ENCODE assay signal across 11 mouse cellular contexts in genomic region chr4:126782996-126783395, GRCm38 (mm10). TPM values are rescaled to one million over a fixed set of nuclear protein-coding genes. Genes with fewer than 3 reads are reported as not detected.
DNase-seq lines count a peak whose midpoint lies in the region; ATAC-seq and TF ChIP-seq lines count a peak whose summit lies in the region.
"Had no signal": no experiment of that assay in that cellular context is flagged by ENCODE, and none has a peak within 500 bp of the region (broad histone marks: within the 10 kb centered on the region; RNA-seq: fewer than 3 reads in every experiment).

No protein-coding gene starts in this region.

- 47% methylated on average over 8 of the region's 8 CpGs for WGBS in forebrain, embryonic 14.5 days
- 79% methylated on average over 8 of the region's 8 CpGs for WGBS in forebrain, embryonic 11.5 days
- WGBS in limb, embryonic 14.5 days: 40% methylated on average over 8 of the region's 8 CpGs
- WGBS in kidney, embryonic 15.5 days: 75% methylated on average over 8 of the region's 8 CpGs
- WGBS in midbrain, embryonic 10.5 days: 89% methylated on average over 8 of the region's 8 CpGs
- WGBS in kidney, embryonic 16.5 days: 73% methylated on average over 8 of the region's 8 CpGs

- H3K27me3 ChIP-seq in forebrain, embryonic 14.5 days (replicated peaks; ENCODE audit: control insufficient read depth, insufficient read depth, low read length): no peaks in the 10 kb centered on the region
- no peaks in the 10 kb centered on the region for H3K27me3 ChIP-seq in forebrain, embryonic 11.5 days (ENCODE audit: control insufficient read depth, insufficient read depth, low read length)
- no peaks in the 10 kb centered on the region for H3K27me3 ChIP-seq in limb, embryonic 14.5 days (ENCODE audit: control insufficient read depth, insufficient read depth, low read length)
- no peaks in the 10 kb centered on the region for H3K27me3 ChIP-seq in kidney, embryonic 15.5 days
- no peaks in the 10 kb centered on the region for H3K27me3 ChIP-seq in midbrain, embryonic 10.5 days (ENCODE audit: low read depth, poor library complexity, severe bottlenecking)
- H3K27me3 ChIP-seq in kidney, embryonic 16.5 days (ENCODE audit: insufficient read depth, low read length): no peaks in the 10 kb centered on the region
- H3K27me3 ChIP-seq: heart, embryonic 15.5 days had no signal

- H3K9me3 ChIP-seq in forebrain, embryonic 14.5 days (replicated peaks; ENCODE audit: control insufficient read depth, low read length): no peaks in the 10 kb centered on the region
- no peaks in the 10 kb centered on the region for H3K9me3 ChIP-seq in forebrain, embryonic 11.5 days (ENCODE audit: control insufficient read depth, low read length)
- H3K9me3 ChIP-seq in limb, embryonic 14.5 days (ENCODE audit: control insufficient read depth, low read length): no peaks in the 10 kb centered on the region
- H3K9me3 ChIP-seq in kidney, embryonic 15.5 days (replicated peaks): no peaks in the 10 kb centered on the region
- H3K9me3 ChIP-seq in midbrain, embryonic 10.5 days (replicated peaks): no peaks in the 10 kb centered on the region
- H3K9me3 ChIP-seq in kidney, embryonic 16.5 days (ENCODE audit: low read length): no peaks in the 10 kb centered on the region
- H3K9me3 ChIP-seq: heart, embryonic 15.5 days had no signal

- H3K27ac ChIP-seq in forebrain, embryonic 14.5 days (ENCODE audit: low read depth, low read length): peak overlapping the region; percentile 1; the same call in 1 of the 2 replicates
- no peak overlapping the region for H3K27ac ChIP-seq in forebrain, embryonic 11.5 days (ENCODE audit: low read depth, low read length)
- peak overlapping the region; percentile 70 for H3K27ac ChIP-seq in limb, embryonic 14.5 days (replicated peaks; ENCODE audit: low read depth, low read length)
- H3K27ac ChIP-seq in kidney, embryonic 15.5 days: no peak overlapping the region
- H3K27ac ChIP-seq in midbrain, embryonic 10.5 days (replicated peaks): no peak overlapping the region
- H3K27ac ChIP-seq in kidney, embryonic 16.5 days (ENCODE audit: low read length): no peak overlapping the region
- H3K27ac ChIP-seq: heart, embryonic 15.5 days; stomach, postnatal 0 days had no signal

- H3K9ac ChIP-seq in forebrain, embryonic 14.5 days (ENCODE audit: low read length): no peak overlapping the region
- H3K9ac ChIP-seq in forebrain, embryonic 11.5 days (ENCODE audit: low read length): no peak overlapping the region
- no peak overlapping the region for H3K9ac ChIP-seq in limb, embryonic 14.5 days (ENCODE audit: low read depth, low read length, severe bottlenecking)
- H3K9ac ChIP-seq in kidney, embryonic 15.5 days: no peak overlapping the region
- no peak overlapping the region for H3K9ac ChIP-seq in kidney, embryonic 16.5 days (replicated peaks; ENCODE audit: low read length)
- H3K9ac ChIP-seq: heart, embryonic 15.5 days had no signal

- peaks cover 41% of the 10 kb centered on the region for H3K4me1 ChIP-seq in forebrain, embryonic 14.5 days (ENCODE audit: control insufficient read depth, insufficient read depth, low read length)
- peaks cover 34% of the 10 kb centered on the region; the same call in 1 of the 2 replicates for H3K4me1 ChIP-seq in forebrain, embryonic 11.5 days (replicated peaks; ENCODE audit: control insufficient read depth, insufficient read depth, low read length)
- peaks cover 38% of the 10 kb centered on the region for H3K4me1 ChIP-seq in limb, embryonic 14.5 days (ENCODE audit: control insufficient read depth, insufficient read depth, low read length)
- H3K4me1 ChIP-seq in kidney, embryonic 15.5 days: peaks cover 10% of the 10 kb centered on the region; the same call in 1 of the 2 replicates
- peaks cover 35% of the 10 kb centered on the region for H3K4me1 ChIP-seq in midbrain, embryonic 10.5 days
- no peaks in the 10 kb centered on the region for H3K4me1 ChIP-seq in kidney, embryonic 16.5 days (ENCODE audit: insufficient read depth, low read length)

- no peak overlapping the region for H3K4me2 ChIP-seq in forebrain, embryonic 14.5 days (ENCODE audit: low read length)
- no peak overlapping the region for H3K4me2 ChIP-seq in forebrain, embryonic 11.5 days (ENCODE audit: low read depth, low read length, severe bottlenecking)
- H3K4me2 ChIP-seq in limb, embryonic 14.5 days (replicated peaks; ENCODE audit: low read depth, low read length, severe bottlenecking): no peak overlapping the region
- H3K4me2 ChIP-seq in kidney, embryonic 15.5 days: no peak overlapping the region
- no peak overlapping the region for H3K4me2 ChIP-seq in kidney, embryonic 16.5 days (replicated peaks; ENCODE audit: low read depth, low read length)
- H3K4me2 ChIP-seq: heart, embryonic 15.5 days had no signal

- ATAC-seq in forebrain, embryonic 14.5 days: no peak
- ATAC-seq in forebrain, embryonic 11.5 days (replicated peaks; ENCODE audit: low FRiP score): no peak
- ATAC-seq in limb, embryonic 14.5 days (ENCODE audit: low FRiP score, low read depth): no peak
- ATAC-seq in kidney, embryonic 15.5 days (replicated peaks; ENCODE audit: low FRiP score): no peak
- no peak for ATAC-seq in kidney, embryonic 16.5 days (ENCODE audit: low FRiP score, low TSS enrichment)

- peak; percentile 55 for DNase-seq in forebrain, embryonic 14.5 days (ENCODE audit: low spot score)
- no peak for DNase-seq in forebrain, embryonic 11.5 days (ENCODE audit: low spot score)
- peak; percentile 43 to 50 for DNase-seq in cerebellum, adult 18-20 months
- DNase-seq in frontal cortex, postnatal 36 days (ENCODE audit: low spot score in 2 of 2): peak; percentile 34 to 58
- DNase-seq in limb, embryonic 14.5 days (ENCODE audit: low spot score): no peak
- DNase-seq in midbrain, embryonic 10.5 days (ENCODE audit: low spot score): no peak
- DNase-seq: B cell, adult 2 months had no signal

- H3K36me3 ChIP-seq in forebrain, embryonic 14.5 days (ENCODE audit: control insufficient read depth, insufficient read depth, low read length): no peaks in the 10 kb centered on the region
- no peaks in the 10 kb centered on the region for H3K36me3 ChIP-seq in forebrain, embryonic 11.5 days (ENCODE audit: control insufficient read depth, insufficient read depth, low read length)
- H3K36me3 ChIP-seq in limb, embryonic 14.5 days (ENCODE audit: control insufficient read depth, insufficient read depth, low read length): no peaks in the 10 kb centered on the region; the same call in 1 of the 2 replicates
- peaks cover 4% of the 10 kb centered on the region; the same call in 1 of the 2 replicates for H3K36me3 ChIP-seq in kidney, embryonic 15.5 days
- peaks cover 4% of the 10 kb centered on the region; the same call in 1 of the 2 replicates for H3K36me3 ChIP-seq in midbrain, embryonic 10.5 days
- no peaks in the 10 kb centered on the region for H3K36me3 ChIP-seq in kidney, embryonic 16.5 days (ENCODE audit: insufficient read depth, low read length)
- H3K36me3 ChIP-seq: heart, embryonic 15.5 days had no signal

- TF ChIP-seq POLR2A in limb, embryonic 14.5 days (IDR thresholded peaks at IDR 0.05; ENCODE audit: borderline replicate concordance, extremely low read depth, insufficient read depth, insufficient read length): no peak

- H3K4me3 ChIP-seq in forebrain, embryonic 14.5 days (ENCODE audit: low read depth, low read length): no peak overlapping the region
- H3K4me3 ChIP-seq in forebrain, embryonic 11.5 days (ENCODE audit: low read depth, low read length): no peak overlapping the region
- H3K4me3 ChIP-seq in limb, embryonic 14.5 days (replicated peaks; ENCODE audit: low read length): no peak overlapping the region
- H3K4me3 ChIP-seq in kidney, embryonic 15.5 days (replicated peaks): no peak overlapping the region
- H3K4me3 ChIP-seq in midbrain, embryonic 10.5 days: no peak overlapping the region
- H3K4me3 ChIP-seq in kidney, embryonic 16.5 days (ENCODE audit: low read length): no peak overlapping the region
- H3K4me3 ChIP-seq: heart, embryonic 15.5 days had no signal

RNA-seq across cellular contexts. Expression of gene AU040320, which starts 29.7 kb away (rescaled TPM):
- polyA plus RNA-seq in forebrain, embryonic 14.5 days (2014; fragmentation: Nextera tagmentation; extraction: Ambion mirVana): 28.2 and 35.4 TPM in 2 replicates
- 30.1 and 31.5 TPM in 2 replicates for polyA plus RNA-seq in forebrain, embryonic 11.5 days (2014; fragmentation: Nextera tagmentation; extraction: Ambion mirVana)
- polyA plus RNA-seq in limb, embryonic 14.5 days (2012; rRNA removed): 27.7 and 31.8 TPM in 2 replicates
- 21.1 and 22.9 TPM in 2 replicates for polyA plus RNA-seq in limb, embryonic 14.5 days (2014; fragmentation: Nextera tagmentation; extraction: Ambion mirVana)
- 24.5 and 27.8 TPM in 2 replicates for polyA plus RNA-seq in kidney, embryonic 15.5 days (2015; fragmentation: Nextera tagmentation; extraction: Ambion mirVana)
- 24.4 and 27.8 TPM in 2 replicates for polyA plus RNA-seq in midbrain, embryonic 10.5 days (2016; fragmentation: Nextera tagmentation; extraction: Ambion mirVana)
- 25.4 and 25.6 TPM in 2 replicates for polyA plus RNA-seq in kidney, embryonic 16.5 days (2015; fragmentation: Nextera tagmentation; extraction: Ambion mirVana)

RNA-seq across cellular contexts. Expression of gene Ncdn, which starts 29.8 kb away (rescaled TPM):
- 47.8 and 79.3 TPM in 2 replicates for polyA plus RNA-seq in forebrain, embryonic 14.5 days (2014; fragmentation: Nextera tagmentation; extraction: Ambion mirVana)
- 37.3 and 39.7 TPM in 2 replicates for polyA plus RNA-seq in forebrain, embryonic 11.5 days (2014; fragmentation: Nextera tagmentation; extraction: Ambion mirVana)
- polyA plus RNA-seq in limb, embryonic 14.5 days (2012; rRNA removed): 39.0 and 51.9 TPM in 2 replicates
- polyA plus RNA-seq in limb, embryonic 14.5 days (2014; fragmentation: Nextera tagmentation; extraction: Ambion mirVana): 29.1 and 29.8 TPM in 2 replicates
- polyA plus RNA-seq in kidney, embryonic 15.5 days (2015; fragmentation: Nextera tagmentation; extraction: Ambion mirVana): 27.1 and 28.2 TPM in 2 replicates
- polyA plus RNA-seq in midbrain, embryonic 10.5 days (2016; fragmentation: Nextera tagmentation; extraction: Ambion mirVana): 33.5 and 38.1 TPM in 2 replicates
- polyA plus RNA-seq in kidney, embryonic 16.5 days (2015; fragmentation: Nextera tagmentation; extraction: Ambion mirVana): 28.8 and 33.0 TPM in 2 replicates

RNA-seq across cellular contexts. Expression of gene Tfap2e, which starts 47.0 kb away (rescaled TPM):
- 0.69 and 1.0 TPM in 2 replicates for polyA plus RNA-seq in forebrain, embryonic 14.5 days (2014; fragmentation: Nextera tagmentation; extraction: Ambion mirVana)
- polyA plus RNA-seq in forebrain, embryonic 11.5 days (2014; fragmentation: Nextera tagmentation; extraction: Ambion mirVana): 0.21 and 0.32 TPM in 2 replicates
- polyA plus RNA-seq in limb, embryonic 14.5 days (2012; rRNA removed): 0.48 and 0.53 TPM in 2 replicates
- 0.34 and 0.46 TPM in 2 replicates for polyA plus RNA-seq in limb, embryonic 14.5 days (2014; fragmentation: Nextera tagmentation; extraction: Ambion mirVana)
- polyA plus RNA-seq in kidney, embryonic 15.5 days (2015; fragmentation: Nextera tagmentation; extraction: Ambion mirVana): not detected in 2 replicates
- polyA plus RNA-seq in midbrain, embryonic 10.5 days (2016; fragmentation: Nextera tagmentation; extraction: Ambion mirVana): 0.25 and 0.65 TPM in 2 replicates
- not detected in 2 replicates for polyA plus RNA-seq in kidney, embryonic 16.5 days (2015; fragmentation: Nextera tagmentation; extraction: Ambion mirVana)
- polyA plus RNA-seq: heart, embryonic 15.5 days had no signal

Comparison
In these comparisons a context has a peak if more than half of its experiments do, and no peak if none do; other contexts are left out.
1. DNase-seq: peak in forebrain, embryonic 14.5 days (single experiment), cerebellum, adult 18-20 months (2 of 2) and frontal cortex, postnatal 36 days (2 of 2); none in forebrain, embryonic 11.5 days (single experiment), limb, embryonic 14.5 days (single experiment) and midbrain, embryonic 10.5 days (single experiment).
2. H3K27ac ChIP-seq: peak in forebrain, embryonic 14.5 days (single experiment) and limb, embryonic 14.5 days (single experiment); none in forebrain, embryonic 11.5 days (single experiment), kidney, embryonic 15.5 days (single experiment), midbrain, embryonic 10.5 days (single experiment) and kidney, embryonic 16.5 days (single experiment).